Mouse (Mus musculus) urinary bladder, postnatal 14 days (tissue): Measurements from ENCODE around the gene Dcaf5.
"Not testable (repeated sequence)": the region's sequence is repeated elsewhere in the genome, so short reads cannot be mapped to it uniquely, and the experiment has no call there.

Experiments used
- DNase-seq: peaks from one replicate; pipeline ENCODE4 v3.0.0; 2021; ENCODE audit warnings: low spot score

Gene Dcaf5

GRCm38 (mm10) chr12:80436336-80436976 is at the start of gene Dcaf5:
Dcaf5 (minus strand) TSS chr12:80436601.
- DNase-seq: peak; percentile 77

- no peak for DNase-seq
These were observed 47.0 kb upstream of the Dcaf5 start for GRCm38 (mm10) chr12:80483397-80483796.

GRCm38 (mm10) chr12:80479986-80480385 is 43.6 kb upstream of the Dcaf5 start:
- DNase-seq: no peak

- no peak for DNase-seq
These were observed 37.3 kb upstream of the Dcaf5 start for GRCm38 (mm10) chr12:80473731-80474130.

- peak; percentile 10 for DNase-seq
These were observed 35.5 kb upstream of the Dcaf5 start for GRCm38 (mm10) chr12:80471926-80472325.

- DNase-seq: no peak
These were observed 33.8 kb upstream of the Dcaf5 start for GRCm38 (mm10) chr12:80470206-80470605.

- no peak for DNase-seq
These were observed 27.4 kb upstream of the Dcaf5 start for GRCm38 (mm10) chr12:80463666-80464269.

GRCm38 (mm10) chr12:80462942-80463651 is 26.7 kb upstream of the Dcaf5 start, which contains the start of gene Exd2:
Exd2 (plus strand) TSS chr12:80463095.
- DNase-seq: peak; percentile 91

- DNase-seq: not testable (repeated sequence)
These were observed 26.0 kb upstream of the Dcaf5 start for GRCm38 (mm10) chr12:80462292-80462896.

- no peak for DNase-seq
These were observed 21.6 kb upstream of the Dcaf5 start for GRCm38 (mm10) chr12:80458033-80458432.

- no peak for DNase-seq
These were observed 17.1 kb upstream of the Dcaf5 start for GRCm38 (mm10) chr12:80453506-80453905.

GRCm38 (mm10) chr12:80444525-80445109 is 8.2 kb upstream of the Dcaf5 start:
- no peak for DNase-seq

- no peak for DNase-seq
These were observed 4.6 kb upstream of the Dcaf5 start for GRCm38 (mm10) chr12:80440957-80441356.

- no peak for DNase-seq
These were observed 762 bp upstream of the Dcaf5 start for GRCm38 (mm10) chr12:80437051-80437675.

- DNase-seq: no peak
These were observed 514 bp downstream of the Dcaf5 start for GRCm38 (mm10) chr12:80435887-80436286.

- peak; percentile 72 for DNase-seq
These were observed 1.3 kb downstream of the Dcaf5 start for GRCm38 (mm10) chr12:80434961-80435691.

GRCm38 (mm10) chr12:80434601-80434960 is 1.8 kb downstream of the Dcaf5 start:
- no peak for DNase-seq

- DNase-seq: no peak
These were observed 3.1 kb downstream of the Dcaf5 start for GRCm38 (mm10) chr12:80433266-80433665.

- DNase-seq: no peak
These were observed 8.7 kb downstream of the Dcaf5 start for GRCm38 (mm10) chr12:80427683-80428082.

GRCm38 (mm10) chr12:80415100-80415499 is 21.3 kb downstream of the Dcaf5 start:
- no peak for DNase-seq

GRCm38 (mm10) chr12:80410855-80411254 is 25.5 kb downstream of the Dcaf5 start:
- no peak for DNase-seq
